Mouse (Mus musculus) right cerebral cortex, adult 2 months (tissue): ENCODE data around the gene Eps8l1.
A peak's percentile ranks its signal among the peaks of the same experiment; 100 is the strongest.

Experiments
- DNase-seq, 2 experiments: peaks; one replicate each; pipeline ENCODE4 v3.0.0; 2021 to 2022; ENCODE audit warnings: low spot score in 2 of 2

The Eps8l1 gene

GRCm38 (mm10) chr7:4508739-4509116, 48.3 kb downstream of the Eps8l1 start:
- DNase-seq: no peak

- peak in 1 of 2 experiments; percentile 43 for DNase-seq
These were observed 49.6 kb downstream of the Eps8l1 start for GRCm38 (mm10) chr7:4509863-4510608.

- no peak for DNase-seq
These were observed 51.2 kb downstream of the Eps8l1 start for GRCm38 (mm10) chr7:4511489-4512224.

DNA sequence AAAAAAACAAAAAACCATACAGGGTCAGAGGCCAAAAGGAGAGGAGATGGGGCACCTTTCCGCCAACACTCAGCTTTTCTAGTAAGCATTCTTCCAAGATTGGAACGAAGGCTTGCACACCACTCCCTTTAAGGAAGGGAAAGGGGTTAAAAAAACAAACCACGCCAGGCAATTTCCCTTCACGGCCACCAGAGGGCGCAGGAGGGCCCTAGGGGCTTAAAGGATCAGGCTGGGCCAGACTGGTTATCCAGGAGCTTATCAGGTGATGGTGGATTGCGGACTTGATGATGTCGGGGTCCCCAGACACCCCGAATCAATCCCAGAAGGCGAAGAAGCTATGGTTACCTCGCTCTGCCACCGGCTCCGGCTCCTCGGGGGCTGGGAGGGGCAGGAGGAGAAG, 52.8 kb downstream of the Eps8l1 start:
- peak in 1 of 2 experiments; percentile 23 for DNase-seq

DNA sequence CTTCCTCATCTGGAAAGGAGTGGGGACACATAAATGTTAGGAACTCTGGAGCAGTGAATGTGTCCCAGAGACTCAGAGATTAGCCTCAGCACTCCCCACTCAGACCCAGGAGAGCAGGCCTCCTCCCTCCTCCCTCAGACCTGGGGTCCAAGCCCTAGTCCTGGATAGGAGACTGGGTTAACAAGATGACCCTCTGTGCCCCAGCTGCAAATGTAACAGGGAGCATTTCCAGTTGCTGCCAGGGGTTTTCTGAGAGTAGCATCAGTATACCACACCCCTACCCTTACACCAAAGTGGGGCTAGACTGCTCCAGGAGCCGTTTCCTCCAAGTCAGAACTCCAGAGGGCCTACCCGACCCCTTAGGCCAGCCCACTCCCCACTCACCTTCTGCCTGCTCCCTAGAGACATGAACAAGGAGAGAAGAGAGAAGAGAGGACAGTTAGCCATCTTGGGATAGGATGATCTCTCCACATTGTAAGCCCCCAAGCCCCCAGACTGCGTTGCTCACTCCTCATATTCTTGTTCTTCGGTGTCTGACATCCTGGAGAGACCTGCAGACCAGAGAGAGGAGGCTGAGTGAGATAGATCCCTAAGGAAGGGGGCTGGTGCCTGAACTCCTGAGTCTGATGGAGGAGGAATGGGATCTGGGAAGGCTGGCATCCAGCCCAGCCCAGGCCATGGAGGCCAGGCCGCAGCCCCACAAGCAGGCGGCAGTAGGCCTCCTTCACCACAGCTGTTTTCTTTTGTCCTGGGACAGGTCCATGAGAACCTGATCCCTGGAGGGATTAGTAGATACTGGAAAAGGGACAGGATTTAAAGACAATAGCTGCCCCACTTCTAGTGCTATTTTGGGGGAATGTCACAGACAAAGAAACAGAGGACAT, 53.6 kb downstream of the Eps8l1 start:
- no peak for DNase-seq

- DNase-seq: no peak
These were observed 55.4 kb downstream of the Eps8l1 start for GRCm38 (mm10) chr7:4515853-4516252.

- DNase-seq: no peak
These were observed 56.0 kb downstream of the Eps8l1 start, which contains the start of gene Tnnt1 for GRCm38 (mm10) chr7:4516332-4517050. Tnnt1 (minus strand) TSS chr7:4516382.

DNA sequence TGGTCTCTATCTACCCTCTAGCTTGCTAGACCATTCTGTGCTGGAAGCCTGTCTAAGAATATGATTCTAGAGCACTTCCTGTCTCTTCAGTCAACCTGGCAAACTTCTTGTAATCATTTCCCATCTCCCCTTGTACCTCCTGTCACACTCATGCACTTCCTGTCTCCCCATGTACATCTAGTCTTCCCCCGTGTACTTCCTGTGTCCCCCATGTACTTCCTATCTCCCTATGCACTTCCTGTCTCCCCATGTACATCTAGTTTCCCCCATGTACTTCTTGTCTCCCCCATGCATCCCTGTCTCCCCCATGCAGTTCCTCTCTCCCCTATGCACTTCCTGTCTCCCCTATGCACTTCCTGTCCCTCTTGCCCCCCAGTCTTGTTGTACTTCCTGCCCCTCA, 58.0 kb downstream of the Eps8l1 start:
- DNase-seq: no peak

GRCm38 (mm10) chr7:4521231-4522003, 60.9 kb downstream of the Eps8l1 start:
- DNase-seq: no peak

DNA sequence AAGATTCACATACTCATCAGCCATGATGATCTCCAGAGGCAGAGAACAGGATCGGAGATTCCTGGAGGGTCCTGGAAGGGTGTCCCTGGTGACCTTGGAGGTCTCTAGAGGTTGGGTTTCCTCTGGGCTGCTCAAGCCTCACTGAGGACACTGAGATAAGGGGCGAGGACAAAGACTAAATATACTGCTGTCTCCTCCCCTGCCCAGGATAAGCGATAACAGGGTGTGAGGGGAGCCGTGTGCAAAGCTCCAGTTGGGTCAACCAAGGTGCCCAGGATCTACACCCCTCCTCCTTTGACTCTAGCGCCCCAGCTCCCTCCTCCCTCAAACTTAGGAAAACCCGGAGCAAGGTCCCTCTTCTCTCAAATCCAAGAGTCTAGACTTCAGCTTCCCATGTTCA, 61.8 kb downstream of the Eps8l1 start:
- DNase-seq: no peak

DNA sequence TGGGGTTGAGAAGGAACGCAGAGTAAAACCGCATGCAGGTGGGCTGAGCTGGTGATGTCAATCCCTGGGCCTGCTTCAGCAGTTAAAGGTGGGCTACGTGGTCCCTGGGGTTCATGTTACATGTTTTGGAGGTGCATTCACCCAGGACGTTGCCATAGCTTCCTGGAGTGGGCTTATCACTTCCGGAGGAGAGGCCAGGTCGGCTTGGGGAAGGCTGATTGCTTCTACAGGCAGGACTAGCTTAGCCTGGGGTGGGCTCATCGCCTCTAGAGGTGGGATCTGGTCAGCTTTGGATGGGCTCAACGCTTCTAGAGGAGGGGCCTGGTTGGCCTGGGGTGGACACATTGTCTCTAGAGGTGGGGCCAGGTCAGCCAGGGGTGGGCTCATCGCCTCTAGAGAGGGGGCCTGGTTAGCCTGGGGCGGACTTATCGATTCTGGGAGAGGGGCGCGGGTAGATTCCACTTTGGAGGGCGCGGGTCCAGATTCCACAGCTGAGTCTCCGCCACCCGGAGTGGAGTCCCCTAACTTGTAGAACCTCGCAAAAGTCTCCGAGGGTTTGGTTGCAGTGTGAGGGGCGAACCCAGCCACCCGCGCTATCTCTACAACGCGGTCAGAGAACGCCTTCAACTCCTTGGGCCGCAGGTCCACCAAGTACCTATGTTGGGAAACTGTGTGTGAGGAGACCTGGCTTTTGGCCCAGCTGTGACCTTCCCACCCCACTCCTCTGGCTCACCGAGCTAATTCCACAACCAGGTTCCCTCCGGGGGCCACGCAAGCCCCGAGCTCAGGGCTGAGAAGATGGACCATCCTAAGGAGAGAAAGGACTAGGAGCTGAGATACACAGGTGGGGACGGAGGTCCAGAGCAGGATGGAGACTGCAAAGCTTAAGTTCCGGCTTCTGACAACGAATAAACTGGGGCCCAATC, 63.0 kb downstream of the Eps8l1 start:
- DNase-seq: no peak

DNA sequence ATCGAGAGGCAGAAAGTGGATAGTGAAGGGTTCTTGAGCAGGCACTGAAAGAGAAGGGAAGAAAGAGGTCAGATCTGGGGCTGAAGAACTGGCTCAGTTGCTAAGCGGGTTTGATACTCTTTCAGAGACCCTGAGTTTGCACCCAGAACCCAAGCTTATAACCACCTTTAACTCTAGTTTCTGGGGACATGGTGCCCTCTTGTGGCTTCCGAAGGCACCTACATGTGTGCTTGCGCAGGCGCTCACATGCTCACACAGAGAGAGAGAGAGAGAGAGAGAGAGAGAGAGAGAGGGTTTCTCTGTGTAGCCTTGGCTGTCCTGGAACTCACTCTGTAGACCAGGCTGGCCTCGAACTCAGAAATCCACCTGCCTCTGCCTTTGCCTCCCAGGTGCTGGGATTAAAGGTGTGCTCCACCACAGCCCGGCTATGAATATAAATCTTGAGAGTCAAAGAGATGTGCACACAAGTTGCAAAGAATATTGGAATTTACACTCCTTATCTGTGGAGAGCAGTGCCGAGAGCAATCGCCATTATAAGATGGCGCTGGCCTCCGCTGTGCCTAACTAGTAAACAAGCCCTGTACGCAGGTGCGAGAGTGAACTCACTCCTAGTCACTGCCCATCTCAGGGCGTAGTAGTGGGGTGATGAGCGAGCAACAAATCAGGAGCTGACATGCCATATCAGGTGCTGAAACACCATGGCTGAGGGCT, 63.9 kb downstream of the Eps8l1 start, which contains the start of gene Tnni3:
TSS of gene Tnni3 (minus strand) at position 18 of the 711 bp plus-strand sequence.
- DNase-seq: peak; percentile 43 to 51

DNA sequence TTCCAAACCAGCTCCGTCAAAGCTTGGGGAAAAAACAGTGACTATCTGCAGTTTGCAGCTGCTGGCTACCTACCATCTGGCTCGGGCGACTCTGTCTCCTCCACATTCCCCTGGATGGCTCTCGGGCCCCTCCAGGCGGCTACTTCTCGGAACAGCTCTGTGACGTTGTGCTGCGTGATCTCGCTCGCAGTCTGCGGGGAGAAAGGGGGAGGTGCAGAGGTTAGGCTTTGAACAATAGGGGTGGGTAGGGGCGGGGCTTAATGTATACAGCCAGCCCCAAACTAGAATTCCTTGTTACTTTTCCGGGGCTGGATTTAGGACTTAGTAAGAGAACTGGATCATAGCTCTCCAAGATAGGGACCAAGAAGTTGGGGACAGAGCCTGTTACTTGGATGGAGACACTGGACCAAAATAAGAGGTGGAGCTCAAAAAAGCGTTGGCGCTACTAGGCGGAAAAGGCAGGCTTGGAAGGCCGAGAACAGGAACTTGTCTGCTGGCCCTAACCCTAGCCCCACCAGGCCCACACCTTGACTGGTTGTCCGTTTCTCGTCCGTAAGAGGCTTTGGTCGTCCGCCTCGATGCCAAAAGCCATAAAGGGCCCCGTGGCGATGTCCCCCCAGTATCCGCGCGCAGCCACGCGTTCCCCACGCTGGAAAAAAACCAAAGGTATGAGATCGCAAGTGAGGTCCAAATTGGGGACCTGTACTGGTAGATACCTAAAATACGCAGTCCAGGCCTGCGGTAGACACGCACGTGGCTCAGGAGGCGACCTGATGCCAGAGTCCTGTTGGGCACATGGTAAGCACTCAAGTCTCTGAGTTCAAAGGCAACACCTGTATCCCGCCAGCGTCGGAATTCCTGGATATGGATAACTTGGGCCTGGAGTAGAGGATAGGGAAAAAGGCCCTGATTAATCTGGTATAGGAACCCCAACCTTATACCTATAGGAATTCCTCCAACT, 66.1 kb downstream of the Eps8l1 start:
- peak; percentile 67 to 75 for DNase-seq

GRCm38 (mm10) chr7:4527302-4527689, 66.8 kb downstream of the Eps8l1 start:
- DNase-seq: no peak
